Mouse (Mus musculus) cerebellum, postnatal 25 days (tissue): ENCODE measurements around the gene Gm38119.

Experiments used
- DNase-seq, 2 experiments: peaks; one replicate each; pipeline ENCODE4 v3.0.0; 2021; ENCODE audit warnings: mixed read lengths in 2 of 2

Gene Gm38119

DNA sequence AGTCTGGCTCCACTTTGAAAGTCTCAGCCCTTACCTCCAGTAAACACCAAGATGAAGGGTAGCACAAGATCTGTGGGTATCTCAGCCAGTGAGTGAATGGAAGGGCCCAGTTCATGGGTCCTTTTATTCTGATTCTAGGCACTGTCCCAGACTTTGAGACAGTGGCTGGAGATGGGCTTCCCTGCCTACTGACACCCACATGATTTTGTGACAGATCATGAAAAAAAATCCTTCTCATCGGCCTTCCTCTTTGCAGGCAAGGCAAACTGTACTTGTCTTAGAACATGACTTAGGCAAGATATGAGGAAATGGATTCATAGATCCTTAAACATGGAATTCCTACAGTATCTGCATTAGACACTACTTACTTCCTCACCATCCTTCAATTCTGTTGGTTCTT is at the start of gene Gm38119:
Gm38119 (minus strand) TSS at position 101 of the 400 bp plus-strand sequence.
- no peak for DNase-seq

DNA sequence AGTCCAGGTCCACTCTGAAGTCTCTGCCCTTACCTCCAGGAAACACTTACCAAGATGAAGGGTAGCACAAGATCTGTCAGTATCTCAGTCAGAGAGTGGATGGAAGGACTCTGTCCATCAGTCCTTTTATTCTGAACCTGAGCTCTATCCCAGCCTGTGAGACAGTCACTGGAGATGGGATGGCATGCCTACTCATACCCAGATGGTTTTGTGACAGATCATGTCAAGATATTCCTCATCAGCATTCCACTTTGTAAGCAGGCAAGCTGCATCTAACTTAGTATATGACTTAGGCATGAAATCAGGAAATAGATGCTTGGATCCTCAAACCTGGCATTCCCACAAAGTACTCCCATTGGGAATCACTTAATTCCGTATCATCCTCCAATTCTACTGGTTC is 39.9 kb upstream of the Gm38119 start, which contains the start of gene Lce1i:
Lce1i (minus strand) TSS at position 101 of the 400 bp plus-strand sequence.
- DNase-seq = no peak

DNA sequence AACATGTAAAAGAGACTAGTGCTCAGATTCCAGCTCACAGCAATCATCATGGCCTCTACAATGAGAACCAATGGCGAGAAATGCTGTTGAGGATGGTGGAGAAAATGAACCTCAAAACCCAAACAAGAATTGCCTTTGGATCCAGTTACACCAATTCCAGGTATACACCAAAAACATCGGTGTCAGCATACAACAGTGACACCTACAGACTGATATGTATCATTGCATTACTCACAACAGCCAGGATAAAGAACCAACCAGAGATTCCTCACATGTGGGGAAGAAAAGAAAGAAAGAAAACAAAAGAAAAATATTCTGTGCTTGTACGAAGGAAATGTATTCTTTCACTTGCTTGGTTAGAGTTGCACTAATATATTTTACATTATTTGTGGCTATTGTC is 32.7 kb upstream of the Gm38119 start:
- no peak for DNase-seq

- no peak for DNase-seq
Observed at GRCm38 (mm10) chr3:92764965-92765364, 26.1 kb upstream of the Gm38119 start, which contains the start of gene Lce1h. TSS of gene Lce1h (minus strand) at chr3:92765065.

- DNase-seq = no peak
Observed at GRCm38 (mm10) chr3:92753197-92753596, 14.3 kb upstream of the Gm38119 start.

- no peak for DNase-seq
Observed at GRCm38 (mm10) chr3:92752238-92752637, 13.3 kb upstream of the Gm38119 start, which contains the start of gene Lce1g. TSS of gene Lce1g (minus strand) at chr3:92752338.

- no peak for DNase-seq
Observed at GRCm38 (mm10) chr3:92722631-92723030, 16.3 kb downstream of the Gm38119 start.

GRCm38 (mm10) chr3:92720250-92720649 is 18.6 kb downstream of the Gm38119 start, which contains the start of gene Lce1f:
TSS of gene Lce1f (minus strand) at chr3:92720350.
- no peak for DNase-seq

- no peak for DNase-seq
Observed at GRCm38 (mm10) chr3:92715122-92715521, 23.8 kb downstream of the Gm38119 start.

DNA sequence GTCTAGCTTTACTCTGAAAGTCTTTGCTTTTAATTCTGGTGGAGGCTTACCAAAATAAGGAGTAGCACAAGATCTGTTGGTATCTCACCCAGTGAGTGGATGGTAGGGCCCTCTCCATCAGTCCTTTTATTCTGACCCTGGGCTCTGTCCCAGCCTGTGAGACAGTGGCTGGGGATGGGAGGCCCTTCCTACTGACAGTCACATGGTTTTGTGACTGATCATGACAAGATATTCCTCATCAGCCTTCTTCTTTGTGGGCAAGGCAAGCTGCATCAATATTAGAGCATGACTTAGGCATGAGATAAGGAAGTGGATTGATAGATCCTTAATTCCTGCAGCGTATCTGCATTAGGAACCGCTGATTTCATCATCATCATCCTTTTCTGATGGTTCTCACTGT is 29.9 kb downstream of the Gm38119 start, which contains the start of gene Lce1e:
Lce1e (minus strand) TSS at position 101 of the 400 bp plus-strand sequence.
- no peak for DNase-seq

DNA sequence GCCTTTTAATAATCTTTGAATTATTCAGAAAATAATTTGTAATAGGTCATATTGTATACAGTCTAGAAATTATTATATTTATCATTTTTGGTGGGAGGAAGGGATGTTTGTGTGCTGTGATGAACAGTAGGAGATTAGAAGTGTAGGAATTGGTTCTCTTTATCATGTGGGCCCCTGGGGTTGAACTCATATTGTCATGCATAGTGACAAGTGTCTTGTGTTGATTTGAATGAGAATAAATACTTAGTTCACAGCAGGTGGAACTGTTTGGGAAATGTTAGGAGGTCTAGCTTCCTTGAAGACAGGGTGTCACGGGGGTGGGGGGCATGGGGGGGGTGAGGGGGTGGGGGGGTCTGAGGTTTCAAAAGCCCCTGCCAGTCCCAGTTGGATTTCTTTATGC is 44.3 kb downstream of the Gm38119 start:
- DNase-seq = no peak

DNA sequence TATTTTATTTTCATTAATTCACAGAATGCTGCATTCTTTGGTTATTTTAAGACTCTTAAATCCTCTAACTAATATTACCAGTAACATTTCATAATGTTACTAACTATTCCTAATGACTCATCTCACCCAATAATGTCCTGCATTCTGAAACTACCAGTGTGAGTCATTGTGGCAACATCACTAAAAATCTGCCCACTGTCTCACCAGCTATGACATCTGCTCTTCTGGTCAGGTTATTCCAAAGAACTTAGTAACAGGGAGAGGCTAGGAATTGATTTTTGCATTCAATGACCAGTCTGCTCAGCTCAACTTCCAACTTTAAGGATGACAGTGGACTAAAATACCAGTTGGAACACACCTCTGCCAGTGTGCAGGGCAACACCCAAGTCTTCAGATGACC is 47.2 kb downstream of the Gm38119 start:
- no peak for DNase-seq

GRCm38 (mm10) chr3:92689154-92689553 is 49.7 kb downstream of the Gm38119 start:
- DNase-seq = peak; percentile 28 to 64
